Mouse (Mus musculus): ENCODE measurements around the gene Zdhhc5.
"Not testable (repeated sequence)": the region's sequence is repeated elsewhere in the genome, so short reads cannot be mapped to it uniquely, and the experiment has no call there.

The Zdhhc5 gene

DNA sequence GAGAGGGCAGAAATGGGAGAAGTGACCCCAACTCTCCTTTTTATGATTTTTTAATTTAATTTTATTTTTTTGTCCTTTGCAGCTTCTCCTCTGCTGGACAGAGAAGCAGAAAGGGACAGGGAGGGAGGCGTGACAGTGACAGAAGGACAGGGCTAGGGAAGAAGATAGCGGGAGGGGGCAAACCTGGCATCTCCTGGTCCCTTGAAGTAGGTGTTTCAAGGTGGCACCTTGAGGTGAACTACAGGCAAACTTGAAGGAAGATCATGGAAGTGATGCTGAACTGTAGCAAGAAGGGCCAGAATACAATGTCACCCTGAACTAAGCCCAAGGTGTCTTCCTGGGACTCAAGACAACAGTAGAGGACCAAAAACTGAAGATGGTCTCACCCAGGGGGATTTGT, 19.9 kb upstream of the Zdhhc5 start:
- no peak for DNase-seq (ENCODE audit: low read depth, low spot score)

DNA sequence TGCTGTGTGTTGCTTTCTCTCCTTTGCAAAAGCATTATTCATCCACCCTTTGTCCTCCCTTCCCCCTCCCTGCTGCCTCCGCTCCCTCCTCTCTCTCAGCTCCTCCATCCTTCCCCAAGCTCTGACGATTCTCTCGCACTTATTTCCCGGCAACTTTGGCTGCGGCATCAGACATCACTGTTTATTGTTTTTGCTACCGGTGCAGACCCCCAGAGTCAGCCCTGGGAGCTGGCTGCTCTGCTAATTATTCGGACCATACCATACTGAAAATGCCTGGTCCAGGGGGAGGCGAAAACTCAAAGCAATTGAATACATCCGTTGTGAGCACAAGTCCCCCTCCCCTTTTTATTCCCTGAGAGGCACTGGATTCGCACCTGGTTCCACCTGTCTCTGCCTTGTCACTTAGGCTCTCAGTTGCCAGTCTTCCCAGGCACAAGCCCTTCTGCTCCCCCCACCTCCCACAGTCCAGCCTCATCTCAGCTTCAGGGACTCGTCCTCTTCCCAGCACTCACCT, 19.4 kb upstream of the Zdhhc5 start:
- no peak for DNase-seq (ENCODE audit: low read depth, low spot score)

DNA sequence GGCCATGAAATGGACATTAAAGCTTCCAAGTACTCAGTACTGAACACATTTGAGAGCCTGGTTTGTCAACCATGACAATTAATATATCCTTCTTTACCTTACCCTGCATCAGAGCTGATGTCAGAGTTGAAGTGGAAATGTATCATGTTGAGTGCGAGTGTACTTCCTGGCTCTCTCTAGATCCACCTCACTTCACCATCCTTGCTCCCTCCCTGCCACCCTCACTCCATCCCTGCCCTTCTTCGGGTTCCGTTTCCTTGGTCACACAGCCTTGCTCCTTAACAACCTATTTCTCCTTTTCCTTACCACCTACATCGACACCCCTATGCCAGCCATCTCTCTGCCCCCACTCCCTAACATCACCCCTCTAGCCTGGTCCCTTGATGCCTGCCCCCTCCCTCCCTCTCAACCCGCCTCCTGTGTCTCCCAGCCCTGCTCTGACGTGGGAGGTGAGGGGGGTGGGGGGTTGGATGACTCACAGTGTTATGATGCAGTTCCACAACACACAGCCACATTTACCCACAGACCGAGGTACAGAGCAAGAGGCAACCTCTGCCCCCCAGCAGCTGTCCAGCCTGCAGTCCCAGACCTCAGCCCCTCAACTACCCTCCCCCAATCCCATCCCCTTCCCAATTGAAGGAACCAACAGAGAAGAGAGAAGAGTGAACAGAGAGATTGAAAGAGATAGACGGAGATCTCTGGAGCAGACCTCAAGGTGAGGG, 18.8 kb upstream of the Zdhhc5 start, which contains the start of gene Ypel4:
Ypel4 (plus strand) TSS at position 480 of the 722 bp plus-strand sequence.
- no peak for DNase-seq (ENCODE audit: low read depth, low spot score)

DNA sequence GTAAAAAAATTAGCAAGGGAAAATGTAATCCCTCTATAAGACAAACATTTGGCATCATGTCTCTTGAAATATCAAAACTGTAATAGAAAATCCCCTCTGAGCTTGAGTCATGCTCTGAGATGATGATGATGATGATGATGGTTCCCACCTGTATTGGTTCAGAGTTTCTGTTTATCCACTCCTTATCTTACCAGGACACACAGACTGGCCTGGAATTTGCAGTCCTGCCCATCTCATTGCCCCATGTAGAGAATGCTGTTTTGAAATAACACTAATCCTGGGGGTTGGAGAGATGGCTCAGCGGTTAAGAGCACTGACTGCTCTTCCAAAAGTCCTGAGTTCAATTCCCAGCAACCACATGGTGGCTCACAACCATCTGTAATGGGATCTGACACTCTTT, 17.4 kb upstream of the Zdhhc5 start:
- no peak for DNase-seq (ENCODE audit: low read depth, low spot score)

DNA sequence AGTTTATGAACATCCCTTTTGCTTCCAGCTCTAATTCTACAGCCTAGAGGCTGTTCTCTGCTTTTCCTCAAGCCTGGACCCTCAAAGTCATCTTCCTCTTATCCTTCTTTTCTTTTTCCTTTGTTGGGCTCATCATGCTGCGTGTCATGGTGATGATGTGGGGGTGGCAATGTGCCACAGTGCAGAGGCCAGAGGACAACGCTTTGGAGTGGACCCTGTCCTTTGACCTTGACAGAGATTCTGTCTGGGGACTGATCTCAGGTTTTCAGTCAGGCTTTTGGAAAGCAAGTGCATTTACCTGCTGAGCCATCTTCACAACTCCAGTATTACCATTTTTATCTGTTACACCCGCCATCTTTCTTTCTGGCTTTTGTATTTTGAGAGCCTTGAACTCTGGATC, 16.2 kb upstream of the Zdhhc5 start:
- DNase-seq (ENCODE audit: low read depth, low spot score), result no peak

DNA sequence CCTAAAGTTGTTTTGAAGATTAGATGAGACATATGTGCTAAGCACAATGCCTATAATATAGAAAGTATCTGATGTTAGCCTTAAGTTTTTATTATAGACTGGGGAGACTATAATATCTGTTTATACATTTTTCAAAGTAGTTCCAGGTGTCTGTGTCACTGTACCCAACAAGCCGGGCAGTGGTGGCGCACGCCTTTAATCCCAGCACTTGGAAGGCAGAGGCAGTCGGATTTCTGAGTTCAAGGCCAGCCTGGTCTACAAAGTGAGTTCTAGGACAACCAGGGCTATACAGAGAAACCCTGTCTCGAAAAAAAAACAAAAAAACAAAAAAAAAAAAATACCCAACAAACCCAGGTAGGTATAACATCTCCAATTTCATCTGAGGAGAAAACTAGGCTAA, 13.2 kb upstream of the Zdhhc5 start:
- DNase-seq (ENCODE audit: low read depth, low spot score), result not testable (repeated sequence)

DNA sequence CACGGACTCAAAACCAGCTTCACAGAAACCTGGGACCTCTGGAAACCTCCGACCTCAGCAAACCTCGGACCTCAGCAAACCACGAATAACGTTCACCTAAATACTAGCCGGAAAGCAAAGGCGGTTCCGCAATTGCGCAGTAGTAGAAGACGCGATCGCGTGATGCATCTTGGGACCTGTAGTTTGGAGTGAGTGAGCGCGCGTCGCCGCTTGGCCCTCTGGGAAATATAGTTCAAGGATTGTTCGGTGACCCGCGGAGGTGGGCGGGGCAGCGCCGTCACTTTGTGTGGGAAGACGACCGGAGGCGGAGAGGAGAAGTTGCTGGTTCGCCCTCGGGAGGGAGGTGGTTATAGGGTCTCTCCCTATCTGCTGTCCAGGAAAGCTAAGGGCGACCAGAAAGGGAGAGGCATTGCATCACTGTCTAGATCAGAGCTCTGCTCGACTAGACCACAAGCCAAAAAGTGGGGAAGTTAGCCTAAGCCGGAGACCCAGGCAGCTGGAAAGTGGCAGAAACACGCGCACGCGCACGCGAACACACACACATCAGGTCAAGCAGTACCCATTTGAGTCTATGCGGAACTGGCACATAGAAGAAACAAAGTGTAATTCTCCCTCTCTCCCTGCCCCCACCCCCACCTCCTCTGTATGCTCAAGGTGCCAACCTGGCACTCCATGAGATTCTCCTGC, 12.3 kb upstream of the Zdhhc5 start, which contains the start of gene Clp1:
Clp1 (minus strand) TSS at position 179 of the 687 bp plus-strand sequence.
- DNase-seq (ENCODE audit: low read depth, low spot score), result peak; percentile 93

DNA sequence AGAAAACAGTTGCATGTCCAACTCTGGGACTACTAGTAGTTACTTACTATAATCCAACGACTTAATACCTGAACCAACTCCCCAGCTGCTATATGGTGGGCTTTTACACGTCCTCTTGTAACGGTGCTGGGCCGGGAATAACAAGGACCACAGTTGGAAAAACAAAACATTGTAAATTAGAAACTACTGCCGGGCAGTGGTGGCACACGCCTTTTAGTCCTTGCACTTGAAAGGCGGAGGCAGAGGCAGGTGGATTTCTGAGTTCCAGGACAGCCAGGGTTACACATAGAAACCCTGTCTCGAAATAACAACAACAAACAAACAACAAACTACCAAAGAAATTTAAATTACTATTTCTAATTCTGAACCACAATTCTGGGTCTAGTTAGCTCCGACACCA, 11.7 kb upstream of the Zdhhc5 start:
- no peak for DNase-seq (ENCODE audit: low read depth, low spot score)

DNA sequence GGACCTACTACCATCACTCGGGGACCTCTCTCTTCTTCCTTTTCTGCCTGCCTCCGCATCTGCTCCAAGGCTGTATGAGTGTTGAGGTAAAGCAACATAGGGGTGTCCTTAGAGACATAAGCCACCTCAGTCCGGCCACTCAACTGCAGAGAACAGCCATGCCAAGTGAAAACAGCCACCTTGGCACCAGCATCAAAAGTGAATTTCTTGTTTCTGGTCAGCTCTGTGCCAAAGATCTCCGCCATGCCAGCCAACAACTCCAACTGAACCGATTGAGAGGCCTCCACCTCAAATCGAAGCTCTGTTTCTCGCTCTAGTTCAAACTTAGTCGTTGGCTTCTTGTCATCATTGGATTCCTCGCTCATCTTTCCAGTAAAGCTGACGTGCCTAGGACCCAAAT, 10.8 kb upstream of the Zdhhc5 start:
- no peak for DNase-seq (ENCODE audit: low read depth, low spot score)

DNA sequence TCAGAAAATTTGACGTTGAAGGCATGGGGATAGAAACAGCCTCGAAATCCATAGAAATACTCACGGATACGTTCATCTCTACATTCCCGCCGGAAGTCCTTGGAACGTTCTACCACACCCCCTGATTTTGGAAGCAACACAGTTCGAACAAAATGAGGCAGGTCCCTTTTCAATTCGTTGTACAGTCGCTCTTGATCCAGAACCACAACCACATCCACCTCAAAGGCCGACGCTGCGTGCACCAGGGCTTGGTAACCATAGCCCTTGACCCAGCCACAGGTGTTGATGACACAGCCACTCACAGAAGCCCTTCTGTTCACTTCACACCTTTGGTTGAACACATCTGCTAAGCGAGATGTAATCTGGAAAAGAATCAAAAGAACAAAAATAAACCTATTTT, 8.9 kb upstream of the Zdhhc5 start:
- DNase-seq (ENCODE audit: low read depth, low spot score), result no peak

DNA sequence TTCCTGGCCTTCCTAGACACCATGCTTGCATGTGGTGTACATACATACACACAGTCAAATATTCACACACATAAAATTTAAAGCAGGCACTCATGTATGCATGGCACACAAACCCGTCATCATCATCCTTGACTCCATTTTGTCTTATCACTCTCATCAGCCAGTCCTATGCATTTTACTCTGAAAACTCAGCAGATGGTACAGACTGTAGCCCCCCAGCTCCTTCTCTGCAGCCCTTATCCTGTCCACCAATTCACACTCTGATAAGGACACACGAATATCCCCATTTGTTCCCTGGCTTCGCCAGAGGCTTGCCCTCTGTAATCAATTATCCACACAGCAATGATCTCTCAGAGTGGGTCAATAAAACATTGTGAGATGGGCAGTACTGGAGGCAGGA, 6.2 kb upstream of the Zdhhc5 start:
- no peak for DNase-seq (ENCODE audit: low read depth, low spot score)

DNA sequence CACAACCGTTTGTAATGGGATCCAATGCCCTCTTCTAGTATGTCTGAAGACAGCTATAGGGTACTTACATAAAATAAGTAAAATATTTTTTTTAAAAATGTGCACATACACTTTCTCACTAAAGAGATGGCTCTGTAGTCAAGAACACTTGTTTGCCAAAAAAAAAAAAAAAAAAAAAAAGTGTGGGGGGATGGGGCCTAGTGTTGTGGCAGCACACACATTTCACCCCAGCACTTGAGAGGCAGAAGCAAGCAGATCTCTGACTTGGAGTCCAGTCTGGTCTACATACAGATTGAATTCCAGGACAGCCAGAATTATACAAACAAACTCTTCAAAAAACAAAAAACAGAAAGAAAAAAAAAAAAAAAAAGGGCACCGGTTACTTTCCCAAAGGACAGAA, 5.7 kb upstream of the Zdhhc5 start:
- DNase-seq (ENCODE audit: low read depth, low spot score), result no peak

DNA sequence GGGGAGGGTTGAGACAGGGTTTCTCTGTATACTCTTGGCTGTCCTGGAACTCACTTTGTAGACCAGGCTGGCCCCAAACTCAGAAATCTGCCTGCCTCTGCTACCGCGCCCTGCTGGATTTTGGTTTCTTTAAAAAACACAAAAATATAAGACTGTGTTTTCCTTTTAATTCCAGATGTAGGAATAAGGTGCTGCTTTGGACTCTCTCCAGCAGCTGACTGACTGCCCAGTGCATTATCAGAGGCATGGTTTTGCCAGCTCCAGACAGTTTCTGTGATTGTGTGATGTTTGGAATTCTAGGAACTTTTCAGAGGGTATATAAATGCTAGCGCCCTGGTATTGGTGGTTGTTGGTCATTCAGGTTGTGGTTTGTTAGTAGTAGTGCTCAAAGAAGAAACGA, 2.4 kb upstream of the Zdhhc5 start:
- DNase-seq (ENCODE audit: low read depth, low spot score), result no peak

DNA sequence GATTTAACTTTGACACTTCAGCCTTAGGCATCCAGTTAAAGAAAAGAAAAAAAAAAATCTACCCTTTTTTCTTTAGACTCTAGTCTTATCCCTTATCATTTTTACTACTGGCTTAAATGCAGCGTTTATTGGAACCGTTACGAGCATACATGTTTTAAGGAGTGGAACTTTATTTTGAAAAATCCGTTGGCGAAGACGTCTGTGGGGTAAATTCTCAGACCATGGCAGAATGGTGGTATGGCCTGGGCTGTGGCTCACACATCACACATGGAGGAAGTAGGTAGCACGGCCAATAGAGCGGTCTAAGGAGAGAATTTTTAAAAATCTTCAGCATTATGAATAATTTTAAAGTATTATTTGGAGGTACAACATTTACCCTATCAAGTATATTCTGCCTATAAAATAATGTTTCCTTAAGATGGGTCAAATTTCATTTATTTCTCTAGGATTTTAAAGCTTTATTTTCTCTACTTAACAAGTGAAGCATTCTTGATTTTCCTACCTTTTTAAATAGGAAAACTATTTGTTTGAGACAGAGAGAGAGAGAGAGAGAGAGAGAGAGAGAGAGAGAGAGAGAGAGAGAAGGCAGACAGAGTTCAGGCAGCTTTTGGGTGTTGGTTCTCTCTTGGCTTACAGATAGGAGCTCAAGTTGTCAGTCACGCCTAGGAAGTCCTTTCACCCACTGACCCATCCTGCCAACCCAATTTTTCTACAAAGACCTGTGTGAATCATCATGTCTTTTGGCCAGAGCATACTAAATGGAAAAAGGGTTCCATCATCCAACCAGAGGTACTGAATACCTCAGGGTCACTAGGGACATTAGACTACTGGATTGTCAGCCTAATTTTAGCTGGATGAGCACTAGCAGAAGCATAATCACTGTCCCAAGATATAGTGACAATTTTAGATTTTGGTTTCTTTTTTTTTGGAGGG, 1.7 kb upstream of the Zdhhc5 start:
- DNase-seq (ENCODE audit: low read depth, low spot score), result no peak

DNA sequence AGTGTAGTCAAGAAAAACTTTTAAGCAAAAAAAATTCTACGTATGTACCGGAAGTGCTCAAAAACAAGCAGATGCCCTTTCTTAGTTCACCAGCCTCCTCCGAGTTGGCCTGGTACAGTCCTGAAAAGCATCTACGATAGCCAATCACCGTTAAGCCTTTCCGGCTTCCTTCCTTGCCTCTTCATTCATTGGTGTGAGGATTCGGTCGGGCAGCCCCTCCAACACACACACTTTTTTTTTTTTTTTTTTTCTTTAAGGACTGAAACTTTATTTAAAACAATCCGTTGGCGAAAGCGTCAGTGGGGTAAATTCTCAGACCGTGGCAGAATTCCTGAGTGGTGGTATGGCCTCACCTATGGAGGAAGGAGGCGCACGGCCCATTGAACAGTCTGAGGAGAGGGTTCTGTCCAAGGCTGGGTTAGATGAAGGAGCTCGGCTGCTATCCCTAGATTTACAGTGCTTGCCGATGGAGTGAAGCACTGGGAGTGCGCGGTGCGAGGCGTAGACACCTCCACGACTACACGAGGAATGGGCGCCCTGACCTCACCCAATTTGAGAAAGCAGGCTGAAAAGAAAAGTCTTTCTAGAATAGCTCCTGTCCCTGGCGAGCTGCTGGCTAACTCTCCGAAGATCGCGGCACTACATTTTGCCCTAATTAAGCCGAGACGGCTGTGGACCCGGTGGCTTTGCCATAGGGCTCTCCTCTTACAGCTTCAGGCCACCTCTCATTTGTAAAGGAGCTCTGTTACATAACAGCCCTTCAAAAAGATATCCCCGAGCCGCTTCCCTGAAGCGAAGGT, 782 bp upstream of the Zdhhc5 start:
- peak; percentile 90 for DNase-seq (ENCODE audit: low read depth, low spot score)

DNA sequence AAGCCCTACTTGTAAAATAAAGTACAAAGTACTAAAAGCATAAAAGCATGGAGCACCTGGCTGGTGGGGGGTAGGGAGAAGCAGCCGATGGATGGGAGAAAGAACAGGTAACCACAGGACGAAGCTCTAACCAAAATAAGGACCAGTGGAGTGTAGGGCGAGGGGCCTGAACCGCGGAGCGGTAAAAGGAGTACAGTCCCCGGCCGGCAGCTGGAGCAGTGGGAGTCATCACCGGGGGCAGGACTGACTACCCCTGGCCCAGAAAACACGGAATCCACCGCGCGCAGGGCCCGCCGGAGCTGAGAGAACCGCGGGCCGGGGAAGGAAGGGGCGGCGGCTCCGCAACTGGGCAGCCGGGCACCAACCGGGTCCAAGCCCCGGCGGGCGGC, 564 bp downstream of the Zdhhc5 start:
- DNase-seq (ENCODE audit: low read depth, low spot score), result no peak

DNA sequence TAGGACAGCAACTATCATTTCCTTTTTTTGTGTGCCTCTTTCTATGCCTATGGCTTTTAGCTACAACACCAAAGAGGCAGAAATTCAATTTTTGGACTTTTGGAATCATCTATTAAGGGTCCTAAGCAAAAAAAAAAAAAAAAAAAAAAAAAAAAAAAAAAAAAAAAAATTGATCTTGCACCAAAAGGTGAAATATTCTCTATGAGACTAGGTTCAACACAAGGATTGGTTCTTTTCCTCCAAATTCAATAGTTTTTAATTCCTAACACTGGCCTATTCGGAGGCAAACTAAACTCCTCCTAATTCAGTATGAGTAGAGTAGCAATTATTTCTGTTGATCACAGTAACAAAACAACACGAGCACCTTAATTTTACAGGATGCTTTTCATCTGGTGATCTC, 3.1 kb downstream of the Zdhhc5 start:
- no peak for DNase-seq (ENCODE audit: low read depth, low spot score)

DNA sequence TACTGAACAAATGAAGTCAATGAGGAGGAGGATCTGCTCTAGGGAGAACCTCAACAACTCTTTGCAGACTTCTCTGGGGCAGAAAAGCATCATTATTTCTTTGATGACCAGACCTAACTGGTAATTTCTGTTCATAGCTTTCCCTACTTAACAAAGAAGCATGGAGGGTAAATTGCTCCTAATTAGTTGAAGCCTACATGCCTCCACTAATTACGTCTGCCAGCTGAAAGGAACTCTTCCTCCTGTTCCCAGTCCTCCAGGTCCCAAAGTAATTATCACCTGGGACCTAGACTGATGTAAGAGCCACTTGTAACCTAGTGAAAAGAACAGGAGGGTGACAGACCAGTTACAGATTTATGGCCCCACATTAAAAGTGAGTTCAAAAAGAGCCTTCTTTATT, 7.5 kb downstream of the Zdhhc5 start:
- no peak for DNase-seq (ENCODE audit: low read depth, low spot score)

DNA sequence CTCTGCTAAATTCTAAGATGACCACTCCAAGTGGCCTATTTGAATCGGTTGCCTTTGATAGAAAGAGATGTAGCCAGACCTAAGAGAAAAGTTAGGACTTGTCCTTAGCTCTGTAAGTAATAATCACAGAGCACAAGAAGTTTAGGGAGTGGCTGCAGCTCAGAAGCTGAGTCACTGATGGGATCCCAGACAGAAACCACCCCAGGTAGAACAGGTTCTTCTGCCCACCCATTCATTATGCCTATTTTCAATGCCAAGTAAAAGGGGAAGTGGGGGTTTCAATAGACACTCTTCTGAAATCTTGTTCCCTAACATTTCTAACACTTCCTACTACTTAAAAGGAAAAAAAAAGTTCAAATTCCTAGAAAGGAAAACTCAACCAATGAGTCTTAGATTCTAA, 9.7 kb downstream of the Zdhhc5 start:
- DNase-seq (ENCODE audit: low read depth, low spot score), result no peak

DNA sequence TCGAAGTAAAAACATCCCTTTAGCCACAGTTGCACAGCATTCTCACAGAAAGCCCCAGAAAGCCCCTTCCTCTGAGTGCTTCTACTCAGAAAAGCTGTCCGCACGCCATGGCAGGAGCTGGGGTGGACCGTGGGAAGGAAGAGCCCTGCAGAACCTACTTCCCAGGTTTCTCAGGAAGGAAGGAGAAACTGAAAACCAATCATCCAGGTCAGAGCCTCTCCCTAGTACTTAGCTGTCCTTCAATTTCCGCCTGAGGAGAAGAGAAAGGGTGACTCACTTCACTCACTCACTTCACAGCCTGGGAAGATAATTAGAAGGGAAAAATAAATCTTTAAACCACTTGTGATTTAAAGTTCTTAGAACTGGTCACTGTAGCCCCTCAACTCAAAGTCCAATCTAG, 10.7 kb downstream of the Zdhhc5 start:
- no peak for DNase-seq (ENCODE audit: low read depth, low spot score)

DNA sequence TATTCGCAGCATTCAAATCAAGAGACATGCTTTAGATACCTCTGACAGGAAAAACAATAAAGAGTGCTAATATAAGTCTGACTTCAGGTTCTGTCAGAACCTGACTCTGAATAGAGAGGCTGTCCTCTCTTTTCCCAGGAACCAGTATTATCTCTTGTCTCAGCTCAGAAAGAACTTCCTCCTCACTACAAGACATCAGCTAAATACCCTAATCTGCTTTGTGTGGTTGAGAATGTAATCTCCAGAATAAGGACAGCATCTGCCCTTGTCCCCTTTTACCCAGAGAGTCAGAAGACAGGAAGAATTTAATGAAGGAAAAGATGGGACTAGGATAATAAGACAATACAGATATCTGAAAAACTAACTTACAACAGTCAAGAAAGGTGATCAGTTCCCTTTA, 11.5 kb downstream of the Zdhhc5 start:
- peak; percentile 25 for DNase-seq (ENCODE audit: low read depth, low spot score)

Data from retina, postnatal 7 days (tissue).